Mouse (Mus musculus): ENCODE measurements around the gene Tcfl5. TPM values are rescaled to one million over a fixed set of nuclear protein-coding genes. Genes with fewer than 3 reads are reported as not detected.

The Tcfl5 gene
- polyA plus RNA-seq, 1 experiment from 2014 or later, result 0.07 TPM

- no peak for ATAC-seq
- H3K4me1 ChIP-seq (replicated peaks; ENCODE audit: control insufficient read depth, insufficient read depth, low read length), result no peaks in the 10 kb centered on the region
- H3K4me2 ChIP-seq (replicated peaks; ENCODE audit: low read depth), result no peak overlapping the region
- H3K27me3 ChIP-seq (replicated peaks; ENCODE audit: control insufficient read depth, insufficient read depth, low read length), result no peaks in the 10 kb centered on the region
- no peak for TF ChIP-seq CTCF (IDR thresholded peaks at IDR 0.05; ENCODE audit: low read depth)
- H3K27ac ChIP-seq (ENCODE audit: low read depth, low read length), result no peak overlapping the region
- H3K4me3 ChIP-seq (ENCODE audit: low read depth, low read length), result no peak overlapping the region
- no peak overlapping the region for H3K9ac ChIP-seq (ENCODE audit: low read depth, low read length)
- no peaks in the 10 kb centered on the region for H3K9me3 ChIP-seq (ENCODE audit: control insufficient read depth)
- 67% methylated on average over 6 of the region's 6 CpGs for WGBS
- H3K36me3 ChIP-seq (ENCODE audit: control insufficient read depth, insufficient read depth), result no peaks in the 10 kb centered on the region
Observed at GRCm38 (mm10) chr2:180655150-180655549, 12.6 kb upstream of the Tcfl5 start.

- no peak overlapping the region for H3K27ac ChIP-seq (ENCODE audit: low read depth, low read length)
- no peaks in the 10 kb centered on the region for H3K9me3 ChIP-seq (ENCODE audit: control insufficient read depth)
- 84% methylated on average over 7 of the region's 7 CpGs for WGBS
- no peak overlapping the region for H3K4me3 ChIP-seq (ENCODE audit: low read depth, low read length)
- no peak overlapping the region for H3K4me2 ChIP-seq (replicated peaks; ENCODE audit: low read depth)
- TF ChIP-seq CTCF (IDR thresholded peaks at IDR 0.05; ENCODE audit: low read depth), result no peak
- H3K4me1 ChIP-seq (replicated peaks; ENCODE audit: control insufficient read depth, insufficient read depth, low read length), result no peaks in the 10 kb centered on the region
- no peaks in the 10 kb centered on the region for H3K27me3 ChIP-seq (replicated peaks; ENCODE audit: control insufficient read depth, insufficient read depth, low read length)
- H3K9ac ChIP-seq (ENCODE audit: low read depth, low read length), result no peak overlapping the region
- ATAC-seq, result no peak
- no peaks in the 10 kb centered on the region for H3K36me3 ChIP-seq (ENCODE audit: control insufficient read depth, insufficient read depth)
Observed at GRCm38 (mm10) chr2:180654666-180655065, 12.2 kb upstream of the Tcfl5 start.

- Histone ChIP-seq H3K4me1 (replicated peaks; ENCODE audit: control insufficient read depth, insufficient read depth, low read length) (no peaks in the 10 kb centered on the region), H3K9me3 (ENCODE audit: control insufficient read depth) (peaks cover 12% of the 10 kb centered on the region), H3K36me3 (ENCODE audit: control insufficient read depth, insufficient read depth) (no peaks in the 10 kb centered on the region), H3K4me2 (replicated peaks; ENCODE audit: low read depth) (no peak overlapping the region), H3K27me3 (replicated peaks; ENCODE audit: control insufficient read depth, insufficient read depth, low read length) (peaks cover 20% of the 10 kb centered on the region), H3K9ac (ENCODE audit: low read depth, low read length) (no peak overlapping the region), H3K4me3 (ENCODE audit: low read depth, low read length) (no peak overlapping the region), H3K27ac (ENCODE audit: low read depth, low read length) (no peak overlapping the region)
- no peak for ATAC-seq
- TF ChIP-seq CTCF (IDR thresholded peaks at IDR 0.05; ENCODE audit: low read depth), result peak; percentile 29; the same call in 1 of the 2 replicates
Observed at GRCm38 (mm10) chr2:180646841-180647240, 4.3 kb upstream of the Tcfl5 start.

- Histone ChIP-seq H3K4me3 (ENCODE audit: low read depth, low read length) (no peak overlapping the region), H3K9ac (ENCODE audit: low read depth, low read length) (no peak overlapping the region), H3K4me2 (replicated peaks; ENCODE audit: low read depth) (no peak overlapping the region), H3K4me1 (replicated peaks; ENCODE audit: control insufficient read depth, insufficient read depth, low read length) (no peaks in the 10 kb centered on the region), H3K9me3 (ENCODE audit: control insufficient read depth) (peaks cover 12% of the 10 kb centered on the region), H3K27me3 (replicated peaks; ENCODE audit: control insufficient read depth, insufficient read depth, low read length) (peaks cover 40% of the 10 kb centered on the region), H3K27ac (ENCODE audit: low read depth, low read length) (no peak overlapping the region), H3K36me3 (ENCODE audit: control insufficient read depth, insufficient read depth) (no peaks in the 10 kb centered on the region)
- TF ChIP-seq CTCF (IDR thresholded peaks at IDR 0.05; ENCODE audit: low read depth), result no peak
- no peak for ATAC-seq
Observed at GRCm38 (mm10) chr2:180643626-180644025, 1.1 kb upstream of the Tcfl5 start.

GRCm38 (mm10) chr2:180641576-180642554 lies 643 bp downstream of the Tcfl5 start:
- Histone ChIP-seq H3K36me3 (ENCODE audit: control insufficient read depth, insufficient read depth) (no peaks in the 10 kb centered on the region), H3K9me3 (ENCODE audit: control insufficient read depth) (peaks cover 12% of the 10 kb centered on the region), H3K27me3 (replicated peaks; ENCODE audit: control insufficient read depth, insufficient read depth, low read length) (peaks cover 40% of the 10 kb centered on the region), H3K4me2 (replicated peaks; ENCODE audit: low read depth) (peak overlapping the region; percentile 53), H3K4me3 (ENCODE audit: low read depth, low read length) (peak overlapping the region; percentile 27), H3K9ac (ENCODE audit: low read depth, low read length) (no peak overlapping the region), H3K27ac (ENCODE audit: low read depth, low read length) (no peak overlapping the region), H3K4me1 (replicated peaks; ENCODE audit: control insufficient read depth, insufficient read depth, low read length) (no peaks in the 10 kb centered on the region)
- peak; percentile 57 for ATAC-seq
- WGBS, result 4% methylated on average over 89 of the region's 112 CpGs
- no peak for TF ChIP-seq CTCF (IDR thresholded peaks at IDR 0.05; ENCODE audit: low read depth)

- no peak for TF ChIP-seq CTCF (IDR thresholded peaks at IDR 0.05; ENCODE audit: low read depth)
- no peaks in the 10 kb centered on the region for H3K27me3 ChIP-seq (replicated peaks; ENCODE audit: control insufficient read depth, insufficient read depth, low read length)
- H3K36me3 ChIP-seq (ENCODE audit: control insufficient read depth, insufficient read depth), result no peaks in the 10 kb centered on the region
- WGBS, result 72% methylated on average over 2 of the region's 2 CpGs
- H3K9ac ChIP-seq (ENCODE audit: low read depth, low read length), result no peak overlapping the region
- H3K4me2 ChIP-seq (replicated peaks; ENCODE audit: low read depth), result no peak overlapping the region
- no peak for ATAC-seq
- no peaks in the 10 kb centered on the region for H3K4me1 ChIP-seq (replicated peaks; ENCODE audit: control insufficient read depth, insufficient read depth, low read length)
- no peak overlapping the region for H3K4me3 ChIP-seq (ENCODE audit: low read depth, low read length)
- no peaks in the 10 kb centered on the region for H3K9me3 ChIP-seq (ENCODE audit: control insufficient read depth)
- H3K27ac ChIP-seq (ENCODE audit: low read depth, low read length), result no peak overlapping the region
Observed at GRCm38 (mm10) chr2:180611882-180612281, 30.6 kb downstream of the Tcfl5 start.
